Mouse (Mus musculus) spleen, adult 2 months (tissue): ENCODE results near the gene Gm49391. TPM values are rescaled to one million over a fixed set of nuclear protein-coding genes. Genes with fewer than 3 reads are reported as not detected.

ENCODE experiments used
- DNase-seq, 2 experiments: peaks; one replicate each; pipeline versions ENCODE4 v3.0.0 to v3.0.0-alpha.2; 2012 to 2021; ENCODE audit warnings: low spot score in 2 of 2, low read depth in 1 of 2
- H3K27ac ChIP-seq: fragments of 200-500 bp; 2 replicates; pipeline ENCODE4 v1.5.1; 2012; ENCODE audit warnings: low read length, inconsistent platforms; ENCODE audit not compliant: insufficient read depth
- H3K27me3 ChIP-seq: fragments of 200-500 bp; 2 replicates; pipeline ENCODE4 v1.6.1; 2012; ENCODE audit warnings: mild to moderate bottlenecking, moderate library complexity, low read length, inconsistent platforms; ENCODE audit not compliant: control insufficient read depth, insufficient read depth
- H3K36me3 ChIP-seq: fragments of 200-500 bp; 2 replicates; pipeline ENCODE4 v1.6.1; 2012; ENCODE audit warnings: mild to moderate bottlenecking, low read length, inconsistent platforms; ENCODE audit not compliant: control insufficient read depth, insufficient read depth
- H3K4me1 ChIP-seq: fragments of 200-500 bp; 2 replicates; pipeline ENCODE4 v1.6.1; 2011; ENCODE audit warnings: inconsistent platforms; ENCODE audit not compliant: control insufficient read depth, insufficient read depth, insufficient read length
- H3K4me3 ChIP-seq: fragments of 200-500 bp; 2 replicates; pipeline ENCODE4 v1.5.1; 2011; ENCODE audit warnings: mild to moderate bottlenecking, inconsistent platforms; ENCODE audit not compliant: insufficient read depth, insufficient read length; ENCODE audit errors: extremely low read depth
- CTCF ChIP-seq: fragments of 200-500 bp; IDR thresholded peaks from 2 replicates; pipeline ENCODE4 v1.5.1; 2011; ENCODE audit warnings: mild to moderate bottlenecking, inconsistent platforms; ENCODE audit not compliant: insufficient read depth, insufficient read length, insufficient replicate concordance; ENCODE audit errors: extremely low read depth
- POLR2A ChIP-seq: fragments of 200-500 bp; IDR thresholded peaks from 2 replicates; pipeline ENCODE4 v1.6.1; 2011; ENCODE audit warnings: low read depth, low read length, inconsistent platforms
- WGBS: fragments of 180-500 bp; shearing (Covaris S2); methylation state at CpG from one replicate; pipeline ENCODE4 v1.1.7; 2018; 5-methylcytosine and 5-hydroxymethylcytosine counted together
- polyA plus RNA-seq: library from polyadenylated mRNA; depleted of rRNA; stranded (reverse); fragments of >200 nt; gene quantifications from 2 replicates; pipeline ENCODE4 v1.2.3, GENCODE M21; 2012; rRNA removed

Gm49391 gene
- polyA plus RNA-seq, 1 experiment, result 2.3 TPM

- Histone ChIP-seq H3K27me3 (no peaks in the 10 kb centered on the region), H3K36me3 (no peaks in the 10 kb centered on the region), H3K4me1 (no peaks in the 10 kb centered on the region), H3K27ac (no peak overlapping the region), H3K4me3 (no peak overlapping the region)
- TF ChIP-seq CTCF, result no peak
- no peak for TF ChIP-seq POLR2A
- no peak for DNase-seq
Measured at GRCm38 (mm10) chr13:60895406-60896160, 40.8 kb downstream of the Gm49391 start.

DNA sequence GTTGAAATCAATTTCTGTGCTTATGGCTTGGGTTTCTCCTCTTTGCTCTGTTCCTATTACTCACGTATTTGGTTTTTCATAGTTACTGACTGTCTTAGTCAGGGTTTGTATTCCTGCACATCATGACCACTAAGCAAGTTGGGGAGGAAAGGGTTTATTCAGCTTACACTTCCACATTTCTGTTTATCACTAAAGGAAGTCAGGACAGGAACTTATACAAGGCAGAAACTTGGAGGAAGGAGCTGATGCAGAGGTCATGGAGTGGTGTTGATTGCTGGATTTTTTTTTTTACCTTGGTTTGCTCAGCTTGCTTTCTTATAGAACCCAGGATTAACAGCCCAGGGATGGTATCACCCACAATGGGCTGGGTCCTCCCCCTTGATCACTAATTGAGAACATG lies 44.1 kb downstream of the Gm49391 start:
- Histone ChIP-seq H3K27ac (no peak overlapping the region), H3K27me3 (no peaks in the 10 kb centered on the region), H3K4me1 (no peaks in the 10 kb centered on the region), H3K4me3 (no peak overlapping the region), H3K36me3 (no peaks in the 10 kb centered on the region)
- TF ChIP-seq POLR2A, result no peak
- no peak for TF ChIP-seq CTCF
- DNase-seq, result no peak
- 63% methylated on average over 1 of the region's 1 CpGs for WGBS

DNA sequence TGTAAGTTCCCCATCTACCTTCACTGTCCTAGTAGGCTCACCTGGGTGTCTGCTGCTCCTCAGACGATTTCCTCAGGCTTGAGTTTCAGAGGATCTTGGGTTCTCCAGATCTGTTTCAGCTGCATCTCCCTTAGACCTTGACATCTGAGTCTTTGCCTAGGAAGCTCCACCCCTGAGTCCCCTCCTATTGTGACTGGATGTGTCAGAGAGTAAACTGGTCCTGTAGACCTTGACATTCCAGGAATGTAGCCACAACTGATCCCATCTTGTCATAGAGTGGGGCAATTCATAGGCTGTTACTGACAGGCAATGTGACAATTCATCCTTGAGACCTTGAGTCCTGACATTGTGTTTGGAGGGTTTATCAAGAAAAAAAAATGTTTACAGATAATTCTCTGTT lies 72.1 kb downstream of the Gm49391 start, which contains the start of gene 4930486L24Rik:
TSS of gene 4930486L24Rik (minus strand) at position 195 of the 400 bp plus-strand sequence.
- H3K27ac ChIP-seq, result no peak within 1 kb of the TSS
- TF ChIP-seq POLR2A, result no peak
- no peak for TF ChIP-seq CTCF
- H3K4me3 ChIP-seq, result no peak within 1 kb of the TSS
- no peaks in the 10 kb centered on the region for H3K36me3 ChIP-seq
- DNase-seq, result no peak
- whole genome bisulfite sequencing, result 47% methylated on average over 1 of the region's 1 CpGs
- no peaks in the 10 kb centered on the region for H3K4me1 ChIP-seq
- H3K27me3 ChIP-seq, result no peaks in the 10 kb centered on the region

DNA sequence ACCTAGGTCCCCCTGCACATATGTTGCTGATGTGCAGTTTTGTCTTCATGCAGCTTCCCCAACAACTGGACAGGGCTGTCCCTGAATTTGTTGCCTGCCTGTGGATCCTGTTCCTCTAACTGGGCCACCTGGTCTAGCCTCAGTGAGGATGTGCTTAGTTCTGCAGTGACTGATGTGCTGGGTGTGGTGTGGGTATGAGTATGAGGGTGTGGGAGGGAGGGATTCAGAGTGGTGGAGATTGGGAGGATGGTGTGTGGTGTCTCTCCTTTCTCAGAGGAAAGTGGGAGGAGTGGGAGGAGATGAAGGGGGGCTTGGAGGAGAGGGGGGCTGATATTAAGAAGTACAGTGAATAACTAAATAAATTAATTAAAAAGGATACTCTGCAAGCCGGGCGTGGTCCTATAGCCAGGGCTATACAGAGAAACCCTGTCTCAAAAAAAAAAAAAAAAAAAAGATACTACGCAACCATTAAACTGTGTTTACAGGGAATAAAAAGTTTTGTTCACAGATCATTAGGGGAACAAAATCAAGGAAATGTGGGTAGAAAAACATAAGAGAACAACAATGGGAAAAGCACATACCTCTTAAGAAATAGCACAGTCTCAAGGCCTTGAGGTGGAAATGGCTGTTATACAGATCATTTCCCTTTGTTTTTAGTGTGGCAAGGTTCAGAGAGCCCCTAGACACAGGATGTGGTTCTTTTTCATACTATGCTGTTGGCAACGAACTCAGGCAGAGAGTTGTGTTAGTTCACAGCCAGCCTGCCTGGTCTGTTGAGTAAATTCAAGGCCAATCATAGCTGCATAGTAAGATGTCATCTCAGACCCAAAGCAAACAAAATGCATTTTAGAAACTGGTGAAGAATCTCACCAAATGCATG lies 87.9 kb downstream of the Gm49391 start:
- peaks cover 2% of the 10 kb centered on the region; the same call in 1 of the 2 replicates for H3K4me1 ChIP-seq
- DNase-seq, result peak in 1 of 2 experiments; percentile 54
- WGBS, result 64% methylated on average over 4 of the region's 4 CpGs

More for the DNA sequence above, 87.9 kb downstream of the Gm49391 start:
- no peaks in the 10 kb centered on the region for H3K27me3 ChIP-seq
- H3K4me3 ChIP-seq, result no peak overlapping the region
- H3K36me3 ChIP-seq, result no peaks in the 10 kb centered on the region
- TF ChIP-seq POLR2A (no peak), CTCF (no peak)
- peak overlapping the region; percentile 86 for H3K27ac ChIP-seq

Other genes with a start within 250 kb of the Gm49391 start
- gene BC051665, start 150.2 kb downstream of the Gm49391 start, polyA plus RNA-seq, result not detected in 2 replicates
- not detected in 2 replicates for gene Ctsll3, start 133.7 kb downstream of the Gm49391 start, polyA plus RNA-seq
- gene 4930486L24Rik, start 72.1 kb downstream of the Gm49391 start, polyA plus RNA-seq, result 0.20 and 0.68 TPM in 2 replicates
- 0.25 and 0.42 TPM in 2 replicates for gene Gm49392, start 39.7 kb downstream of the Gm49391 start, polyA plus RNA-seq
- 2.2 and 2.8 TPM in 2 replicates for gene Ctla2b, start 39.1 kb downstream of the Gm49391 start, polyA plus RNA-seq
- not detected in 2 replicates for gene Tpbpb, start 31.7 kb downstream of the Gm49391 start, polyA plus RNA-seq
- gene Gm49393, start 981 bp downstream of the Gm49391 start, polyA plus RNA-seq, result not detected in 2 replicates
- 12.0 and 13.4 TPM in 2 replicates for gene Ctla2a, start 54 bp upstream of the Gm49391 start, polyA plus RNA-seq
- not detected in 2 replicates for gene Tpbpa, start 5.4 kb upstream of the Gm49391 start, polyA plus RNA-seq
- gene Ctsj, start 69.4 kb upstream of the Gm49391 start, polyA plus RNA-seq, result not detected in 2 replicates
- not detected in 2 replicates for gene Ctsq, start 104.1 kb upstream of the Gm49391 start, polyA plus RNA-seq
- not detected in 2 replicates for gene Ctsr, start 227.7 kb upstream of the Gm49391 start, polyA plus RNA-seq